15 mouse cellular contexts compared by ENCODE assay signal in genomic region chr4:31323816-31324215, GRCm38 (mm10).
"Had no signal": no experiment of that assay in that cellular context is flagged by ENCODE, and none has a peak within 500 bp of the region (broad histone marks: within the 10 kb centered on the region; RNA-seq: fewer than 3 reads in every experiment).

No protein-coding gene starts in this region.

- H3K9ac ChIP-seq: limb, embryonic 13.5 days; lung, embryonic 14.5 days; midbrain, embryonic 12.5 days; neural tube, embryonic 13.5 days; stomach, embryonic 15.5 days had no signal

- H3K36me3 ChIP-seq: limb, embryonic 13.5 days; midbrain, embryonic 12.5 days; neural tube, embryonic 13.5 days; stomach, embryonic 15.5 days had no signal

- H3K9me3 ChIP-seq: limb, embryonic 13.5 days; midbrain, embryonic 12.5 days; neural tube, embryonic 13.5 days; stomach, embryonic 15.5 days had no signal

- H3K27me3 ChIP-seq: limb, embryonic 13.5 days; neural tube, embryonic 13.5 days; stomach, embryonic 15.5 days had no signal

- H3K27ac ChIP-seq: kidney, postnatal 0 days; limb, embryonic 13.5 days; midbrain, embryonic 12.5 days; neural tube, embryonic 13.5 days; stomach, embryonic 15.5 days had no signal

- H3K4me1 ChIP-seq: neural tube, embryonic 13.5 days; stomach, embryonic 15.5 days had no signal

- ATAC-seq: midbrain, embryonic 16.5 days had no signal

- DNase-seq: kidney, postnatal 36 days; layer of hippocampus, adult 9-11 months; lung, embryonic 14.5 days; lung, postnatal 14 days; retina, postnatal 1 day; right cerebral cortex, postnatal 14 days; thymus, adult 2 months; thymus, postnatal 25 days had no signal

- H3K4me2 ChIP-seq: limb, embryonic 13.5 days; liver, embryonic 11.5 days; lung, embryonic 14.5 days; midbrain, embryonic 12.5 days; neural tube, embryonic 13.5 days; stomach, embryonic 15.5 days had no signal

- H3K4me3 ChIP-seq: limb, embryonic 13.5 days; midbrain, embryonic 12.5 days; neural tube, embryonic 13.5 days; stomach, embryonic 15.5 days had no signal
